Mouse (Mus musculus) CH12.LX (cell line): ENCODE results near the gene 1700017B05Rik. TPM values are rescaled to one million over a fixed set of nuclear protein-coding genes. Genes with fewer than 3 reads are reported as not detected.

Experiments
- DNase-seq: peaks from one replicate; pipeline ENCODE4 v3.0.0-alpha.2; 2013; ENCODE audit errors: extremely low read depth
- H3K27ac ChIP-seq: 2 replicates; pipeline ENCODE4 v1.5.1; 2012; ENCODE audit warnings: low read depth, mild to moderate bottlenecking, control low read depth, moderate library complexity; ENCODE audit not compliant: insufficient read depth
- H3K27me3 ChIP-seq: replicated peaks from 2 replicates; pipeline ENCODE3; 2012; ENCODE audit warnings: inconsistent platforms
- H3K36me3 ChIP-seq, 2 experiments: replicated peaks in 1 of 2; 2 replicates each; pipeline versions ENCODE3 to v1.6.1; 2012; ENCODE audit warnings: inconsistent platforms in 1 of 2, low read length in 1 of 2, mild to moderate bottlenecking in 1 of 2, mixed read lengths in 1 of 2, moderate library complexity in 1 of 2; ENCODE audit not compliant: control insufficient read depth in 1 of 2, insufficient read depth in 1 of 2
- H3K4me1 ChIP-seq, 2 experiments: 2 replicates each; pipeline ENCODE4 v1.6.1; 2012; ENCODE audit warnings: inconsistent platforms in 1 of 2, moderate library complexity in 1 of 2; ENCODE audit not compliant: insufficient read depth in 2 of 2, control insufficient read depth in 1 of 2
- H3K4me2 ChIP-seq: 2 replicates; pipeline ENCODE4 v1.6.1; 2012; ENCODE audit warnings: low read depth, mild to moderate bottlenecking, control low read depth; ENCODE audit not compliant: poor library complexity, insufficient read depth, severe bottlenecking
- H3K4me3 ChIP-seq, 3 experiments: fragments of 150-350 bp in 1 of 3; sonication (generic) in 1 of 3; replicated peaks in 1 of 3; 2 replicates each; pipeline versions ENCODE3 to v1.5.1; 2011 to 2012; ENCODE audit warnings: low read depth in 2 of 3, low read length in 2 of 3, mild to moderate bottlenecking in 2 of 3, moderate library complexity in 2 of 3, control low read depth in 1 of 3, improper control_type of control experiment in 1 of 3, inconsistent platforms in 1 of 3, mixed read lengths in 1 of 3; ENCODE audit not compliant: poor library complexity in 1 of 3
- H3K79me2 ChIP-seq: replicated peaks from 2 replicates; pipeline ENCODE4 v1.6.1; 2012; ENCODE audit warnings: mild to moderate bottlenecking, moderate library complexity; ENCODE audit not compliant: control insufficient read depth, poor library complexity, insufficient read depth, severe bottlenecking; ENCODE audit errors: extremely low read depth
- H3K9ac ChIP-seq: 2 replicates; pipeline ENCODE4 v1.6.1; 2012; ENCODE audit warnings: low read depth, mild to moderate bottlenecking, control low read depth, moderate library complexity; ENCODE audit not compliant: insufficient read depth
- H3K9me3 ChIP-seq: replicated peaks from 2 replicates; pipeline ENCODE3; 2012; ENCODE audit warnings: low read length, inconsistent platforms, mixed read lengths
- CHD1 ChIP-seq: IDR thresholded peaks from 2 replicates; pipeline ENCODE4 v1.6.1; 2012; ENCODE audit warnings: low read depth, low read length, improper control_type of control experiment, inconsistent platforms
- CHD2 ChIP-seq: IDR thresholded peaks from 2 replicates; pipeline ENCODE4 v1.6.1; 2011; ENCODE audit warnings: low read length, improper control_type of control experiment
- CTCF ChIP-seq, 2 experiments: IDR thresholded peaks in 1 of 2; conservative IDR thresholded peaks in 1 of 2; 2 replicates each; pipeline ENCODE4 v1.5.1; 2011 to 2012; ENCODE audit warnings: low read depth in 2 of 2, low read length in 2 of 2, improper control_type of control experiment in 1 of 2, inconsistent platforms in 1 of 2, mild to moderate bottlenecking in 1 of 2, moderate library complexity in 1 of 2
- ELF1 ChIP-seq: IDR thresholded peaks from 2 replicates; pipeline ENCODE4 v1.6.1; 2014; ENCODE audit warnings: low read depth, mild to moderate bottlenecking, inconsistent platforms, low read length, improper control_type of control experiment
- GABPA ChIP-seq: IDR thresholded peaks from 2 replicates; pipeline ENCODE4 v1.6.1; 2012; ENCODE audit warnings: low read depth, low read length, improper control_type of control experiment, inconsistent platforms; ENCODE audit not compliant: insufficient replicate concordance
- JUN ChIP-seq: IDR thresholded peaks from 2 replicates; pipeline ENCODE4 v1.6.1; 2011; ENCODE audit warnings: low read depth, mild to moderate bottlenecking, low read length, improper control_type of control experiment, moderate library complexity; ENCODE audit not compliant: insufficient read depth
- MAFK ChIP-seq: IDR thresholded peaks from 2 replicates; pipeline ENCODE4 v1.6.1; 2011; ENCODE audit warnings: low read length, improper control_type of control experiment; ENCODE audit not compliant: insufficient replicate concordance
- MAZ ChIP-seq: IDR thresholded peaks from 2 replicates; pipeline ENCODE4 v1.6.1; 2012; ENCODE audit warnings: low read depth, mild to moderate bottlenecking, inconsistent platforms, low read length, improper control_type of control experiment, moderate library complexity
- MEF2A ChIP-seq: IDR thresholded peaks from 2 replicates; pipeline ENCODE4 v1.6.1; 2014; ENCODE audit warnings: low read depth, mild to moderate bottlenecking, inconsistent platforms, low read length, improper control_type of control experiment, borderline replicate concordance
- MXI1 ChIP-seq: IDR thresholded peaks from 2 replicates; pipeline ENCODE4 v1.6.1; 2011; ENCODE audit warnings: mild to moderate bottlenecking, low read depth, low read length, improper control_type of control experiment
- NELFE ChIP-seq: IDR thresholded peaks from 2 replicates; pipeline ENCODE4 v1.6.1; 2011; ENCODE audit warnings: low read depth, low read length, improper control_type of control experiment
- NRF1 ChIP-seq: IDR thresholded peaks from 2 replicates; pipeline ENCODE4 v1.6.1; 2014; ENCODE audit warnings: low read depth, mild to moderate bottlenecking, inconsistent platforms, low read length, improper control_type of control experiment, moderate library complexity
- POLR2A ChIP-seq: IDR thresholded peaks from 2 replicates; pipeline ENCODE4 v1.6.1; 2011; ENCODE audit warnings: low read depth, mild to moderate bottlenecking, improper control_type of control experiment, low read length
- POLR2AphosphoS2 ChIP-seq: IDR thresholded peaks from 2 replicates; pipeline ENCODE4 v1.6.1; 2011; ENCODE audit warnings: low read depth, low read length, improper control_type of control experiment
- RAD21 ChIP-seq: IDR thresholded peaks from 2 replicates; pipeline ENCODE4 v1.6.1; 2011; ENCODE audit warnings: low read depth, mild to moderate bottlenecking, low read length, improper control_type of control experiment, moderate library complexity
- RCOR1 ChIP-seq: conservative IDR thresholded peaks from 2 replicates; pipeline ENCODE4 v1.6.1; 2012; ENCODE audit warnings: low read depth, mild to moderate bottlenecking, inconsistent platforms, low read length, improper control_type of control experiment
- SMC3 ChIP-seq: IDR thresholded peaks from 2 replicates; pipeline ENCODE4 v1.6.1; 2011; ENCODE audit warnings: low read depth, low read length, improper control_type of control experiment
- TBP ChIP-seq: conservative IDR thresholded peaks from 2 replicates; pipeline ENCODE4 v1.6.1; 2011; ENCODE audit warnings: low read depth, low read length, improper control_type of control experiment
- ZNF384 ChIP-seq: IDR thresholded peaks from 2 replicates; pipeline ENCODE4 v1.6.1; 2012; ENCODE audit warnings: low read depth, low read length, improper control_type of control experiment, inconsistent platforms
- dilution Hi-C: fragments of 300-500 bp; cut with MboI; formaldehyde crosslinking; loops from 2 replicates; pipeline ENCODE4 v1.14.3; 2020; ENCODE audit warnings: low sequenced_read_pairs; ENCODE audit not compliant: extremely low pct_unique_long_range_greater_than_20kb, extremely low pct_ligation_motif_present
- in situ Hi-C: fragments of 300-500 bp; cut with MboI; formaldehyde crosslinking; loops from 3 replicates; pipeline ENCODE4 v1.14.3; 2019; ENCODE audit warnings: low sequenced_read_pairs, low pct_ligation_motif_present, low pct_unique_long_range_greater_than_20kb, mixed read lengths
- polyA plus RNA-seq: library from polyadenylated mRNA; unstranded; fragments of >175 nt; gene quantifications from 2 replicates; pipeline ENCODE4 v1.2.1, GENCODE M21; 2012; ENCODE audit warnings: low read depth; ENCODE audit not compliant: insufficient read length
- total RNA-seq, 2 experiments: library from RNA; depleted of rRNA; stranded (reverse); fragments of 300-350 nt in 1 of 2; fragments of >200 nt in 1 of 2; gene quantifications; 2 replicates each; pipeline ENCODE4 v1.2.3; 2012 to 2014

1700017B05Rik gene
- total and polyA plus RNA-seq, 3 experiments: 26.4 to 56.0 (median 38.6) TPM

DNA sequence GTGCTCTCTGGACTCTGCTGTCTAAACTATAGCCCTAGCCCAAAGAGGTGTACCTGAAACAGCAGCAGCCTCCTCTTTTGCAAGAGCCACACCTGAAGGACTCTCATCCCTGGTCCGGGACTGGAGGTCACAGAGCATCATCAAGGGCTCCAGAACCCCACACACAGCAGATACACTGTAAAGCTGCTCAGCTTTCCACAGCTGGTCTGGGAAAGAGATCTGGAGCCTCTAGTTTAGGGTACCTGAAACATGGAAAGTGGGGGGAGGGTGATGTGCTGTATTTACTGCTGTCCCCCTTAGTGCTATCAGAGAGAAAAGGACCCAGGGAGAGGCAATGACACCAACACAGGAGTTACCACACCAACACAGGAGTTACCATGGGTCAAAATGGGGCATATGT lies 42.9 kb downstream of the 1700017B05Rik start:
- DNase-seq: no peak
- Histone ChIP-seq H3K27ac (no peak overlapping the region), H3K9ac (no peak overlapping the region), H3K4me2 (no peak overlapping the region), H3K4me1 (peaks cover 0 to 4% of the 10 kb centered on the region in 2 experiments; a peak in 3 of 4 replicates), H3K36me3 (no peaks in the 10 kb centered on the region), H3K27me3 (no peaks in the 10 kb centered on the region), H3K4me3 (no peak overlapping the region), H3K79me2 (no peaks in the 10 kb centered on the region), H3K9me3 (peaks cover 7% of the 10 kb centered on the region)
- no peak for TF ChIP-seq CHD1
- no peak for TF ChIP-seq NRF1
- TF ChIP-seq MXI1: no peak
- no peak for TF ChIP-seq NELFE
- TF ChIP-seq RCOR1: no peak
- TF ChIP-seq SMC3: no peak
- no peak for TF ChIP-seq GABPA
- no peak for TF ChIP-seq POLR2AphosphoS2
- TF ChIP-seq ZNF384: no peak
- TF ChIP-seq MAFK: no peak
- TF ChIP-seq RAD21: no peak
- no peak for TF ChIP-seq MEF2A
- TF ChIP-seq JUN: no peak
- TF ChIP-seq ELF1: no peak
- no peak for TF ChIP-seq MAZ
- in situ Hi-C loops: loop anchor here (10.0 kb wide), 1 partner anchor 325 kb away; no protein-coding TSS in a partner anchor
- dilution Hi-C loops: no loop called here

DNA sequence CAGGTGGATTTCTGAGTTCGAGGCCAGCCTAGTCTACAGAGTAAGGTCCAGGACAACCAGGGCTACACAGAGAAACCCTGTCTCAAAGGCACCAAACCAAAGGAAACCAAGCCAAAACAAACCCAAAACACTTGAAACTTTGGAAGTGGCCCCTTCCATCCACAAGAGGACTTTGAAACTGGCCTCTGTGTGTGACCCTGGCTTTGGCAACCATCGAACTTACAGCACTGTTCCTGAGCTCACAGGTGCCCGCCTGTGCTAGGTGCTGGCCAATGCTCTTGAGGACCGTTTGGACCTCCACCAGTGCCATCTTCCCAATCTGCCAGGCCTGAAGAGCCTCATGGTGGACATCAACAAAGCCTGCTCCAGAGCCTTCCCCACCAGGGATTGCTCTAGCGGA lies 43.6 kb downstream of the 1700017B05Rik start:
- Histone ChIP-seq H3K9ac (no peak overlapping the region), H3K9me3 (peaks cover 7% of the 10 kb centered on the region), H3K4me2 (no peak overlapping the region), H3K4me3 (no peak overlapping the region)
- dilution Hi-C loops: no loop called here
- no peak for TF ChIP-seq JUN
- TF ChIP-seq CTCF (conservative IDR thresholded peaks at IDR 0.05 in 1 of 2, IDR thresholded peaks at IDR 0.05 in 1 of 2; ENCODE audit: low read depth in 2 of 2, low read length in 2 of 2): no peak
- no peak for TF ChIP-seq CHD2
- TF ChIP-seq POLR2A: no peak
- TF ChIP-seq TBP: no peak
- TF ChIP-seq, all 38 proteins: peak for 0
- Histone ChIP-seq H3K27ac (no peak overlapping the region), H3K36me3 (no peaks in the 10 kb centered on the region), H3K27me3 (no peaks in the 10 kb centered on the region), H3K79me2 (no peaks in the 10 kb centered on the region), H3K4me1 (peaks cover 0 to 4% of the 10 kb centered on the region in 2 experiments; a peak in 3 of 4 replicates)
- DNase-seq: no peak
- in situ Hi-C loops: loop anchor here (10.0 kb wide), 1 partner anchor 324 kb away; no protein-coding TSS in a partner anchor
